Mouse (Mus musculus): ENCODE measurements around the gene Rnase13.

DNA sequence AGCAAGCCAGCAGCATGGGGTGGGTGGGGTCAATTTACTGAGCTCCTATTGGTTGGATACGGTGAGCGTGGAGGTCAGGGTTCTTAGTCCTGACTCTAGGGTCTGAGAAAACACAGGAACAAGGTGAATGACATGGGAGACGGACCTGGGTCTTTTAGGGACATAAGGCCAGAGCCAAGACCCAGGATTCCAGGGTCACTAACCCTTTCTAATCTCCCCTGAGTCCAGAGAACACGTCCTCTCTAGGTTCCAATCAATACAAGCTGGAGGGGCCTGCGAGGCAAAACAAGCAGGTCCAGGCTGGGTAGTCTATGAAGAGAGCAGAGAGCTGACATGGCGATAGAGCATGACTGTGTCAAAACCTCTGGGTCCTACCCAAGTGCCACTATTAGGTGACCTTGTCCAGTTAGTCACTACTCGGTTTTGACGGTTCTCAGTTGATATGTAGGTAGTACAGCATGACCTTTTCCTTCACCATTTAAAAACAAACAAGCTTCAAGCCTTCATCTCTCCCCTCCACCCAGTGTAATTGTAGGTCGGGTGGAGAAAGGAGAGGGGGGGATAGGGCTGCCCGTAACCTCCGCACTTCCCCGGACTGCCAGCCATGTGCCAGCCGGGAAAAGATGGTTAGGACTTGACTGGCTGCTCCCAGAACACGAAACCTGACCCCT, 10.0 kb downstream of the Rnase13 start:
- TF ChIP-seq CTCF (IDR thresholded peaks at IDR 0.05; ENCODE audit: low read depth) (no peak), EP300 (IDR thresholded peaks at IDR 0.05; ENCODE audit: low read depth) (no peak)

Data from heart, postnatal 0 days (tissue).